In genomic region chr14:75735597-75735996, GRCm38 (mm10) we compare ENCODE assay signal across 26 mouse cellular contexts.
"Had no signal": no experiment of that assay in that cellular context is flagged by ENCODE, and none has a peak within 500 bp of the region (broad histone marks: within the 10 kb centered on the region; RNA-seq: fewer than 3 reads in every experiment).

No protein-coding gene starts in this region.

- DNase-seq: gastrocnemius, adult 2 months; gastrocnemius, postnatal 10 days; gastrocnemius, postnatal 25 days; heart, adult 18-20 months; heart, postnatal 14 days; heart, postnatal 36 days; kidney, adult 18-20 months; kidney, adult 8-10 months; kidney, postnatal 10 days; kidney, postnatal 25 days; kidney, postnatal 4 days; layer of hippocampus, postnatal 36 days; left cerebral cortex, postnatal 4 days had no signal

- H3K27ac ChIP-seq: gastrocnemius, adult 2 months; heart, embryonic 13.5 days; heart, embryonic 15.5 days; hindbrain, embryonic 12.5 days; hindbrain, embryonic 14.5 days; intestine, embryonic 15.5 days; layer of hippocampus, adult 2 months; limb, embryonic 13.5 days; limb, embryonic 15.5 days; liver, embryonic 12.5 days; liver, embryonic 14.5 days had no signal

- H3K9me3 ChIP-seq: heart, embryonic 13.5 days; heart, embryonic 15.5 days; hindbrain, embryonic 12.5 days; intestine, embryonic 15.5 days; limb, embryonic 13.5 days; limb, embryonic 15.5 days; liver, embryonic 12.5 days had no signal

- H3K4me3 ChIP-seq: gastrocnemius, adult 2 months; heart, embryonic 13.5 days; heart, embryonic 15.5 days; hindbrain, embryonic 12.5 days; intestine, embryonic 15.5 days; layer of hippocampus, adult 2 months; limb, embryonic 13.5 days; limb, embryonic 15.5 days; liver, embryonic 12.5 days had no signal

- H3K9ac ChIP-seq: heart, embryonic 13.5 days; heart, embryonic 15.5 days; hindbrain, embryonic 12.5 days; hindbrain, embryonic 14.5 days; intestine, embryonic 15.5 days; limb, embryonic 13.5 days; limb, embryonic 15.5 days; liver, embryonic 12.5 days; liver, embryonic 14.5 days had no signal

- H3K27me3 ChIP-seq: heart, embryonic 13.5 days; heart, embryonic 15.5 days; hindbrain, embryonic 12.5 days; intestine, embryonic 15.5 days; limb, embryonic 13.5 days; limb, embryonic 15.5 days; liver, embryonic 12.5 days had no signal

- ATAC-seq: hindbrain, embryonic 16.5 days; inflammation-experienced regulatory T-cells, adult 6 months; intestine, embryonic 15.5 days; intestine, postnatal 0 days; liver, embryonic 12.5 days had no signal

- H3K4me1 ChIP-seq: heart, embryonic 13.5 days; heart, embryonic 15.5 days; hindbrain, embryonic 12.5 days; intestine, embryonic 15.5 days; limb, embryonic 13.5 days; limb, embryonic 15.5 days; liver, embryonic 12.5 days had no signal
